Mouse (Mus musculus): Measurements from ENCODE around the gene Unc5a.

GRCm38 (mm10) chr13:55000433-55000832 lies 51.2 kb downstream of the Unc5a start:
- no peak for TF ChIP-seq POLR2A (IDR thresholded peaks at IDR 0.05; ENCODE audit: insufficient read length, low read depth)
- TF ChIP-seq E2F4 (IDR thresholded peaks at IDR 0.05; ENCODE audit: insufficient read depth): no peak
- TF ChIP-seq MYOD1 (IDR thresholded peaks at IDR 0.05; ENCODE audit: control insufficient read depth in 1 of 3, insufficient read length in 2 of 3, low read depth in 2 of 3): no peak
- no peak for TF ChIP-seq CEBPB (IDR thresholded peaks at IDR 0.05; ENCODE audit: insufficient read depth, poor library complexity, severe bottlenecking)
- no peak for TF ChIP-seq REST (IDR thresholded peaks at IDR 0.05; ENCODE audit: insufficient read depth, insufficient read length)
- TF ChIP-seq MAX (IDR thresholded peaks at IDR 0.05; ENCODE audit: low read depth): no peak
- no peak for TF ChIP-seq MYOG (IDR thresholded peaks at IDR 0.05; ENCODE audit: control insufficient read depth in 1 of 3, insufficient read depth in 1 of 3, insufficient read length in 2 of 3, low read depth in 2 of 3)
- TF ChIP-seq USF1 (IDR thresholded peaks at IDR 0.05; ENCODE audit: low read depth): no peak
- TF ChIP-seq POLR2AphosphoS2 (IDR thresholded peaks at IDR 0.05; ENCODE audit: insufficient read length, low read depth): no peak
- no peak for TF ChIP-seq TCF12 (IDR thresholded peaks at IDR 0.05; ENCODE audit: insufficient read depth, poor library complexity, severe bottlenecking)
- no peak for TF ChIP-seq SRF (IDR thresholded peaks at IDR 0.05; ENCODE audit: control insufficient read depth, insufficient read length, low read depth)
- no peak for TF ChIP-seq TCF3 (IDR thresholded peaks at IDR 0.05; ENCODE audit: insufficient read length, low read depth)

Data from myocyte (in vitro differentiated cells).